17 mouse cellular contexts compared by ENCODE assay signal in the genomic region with DNA sequence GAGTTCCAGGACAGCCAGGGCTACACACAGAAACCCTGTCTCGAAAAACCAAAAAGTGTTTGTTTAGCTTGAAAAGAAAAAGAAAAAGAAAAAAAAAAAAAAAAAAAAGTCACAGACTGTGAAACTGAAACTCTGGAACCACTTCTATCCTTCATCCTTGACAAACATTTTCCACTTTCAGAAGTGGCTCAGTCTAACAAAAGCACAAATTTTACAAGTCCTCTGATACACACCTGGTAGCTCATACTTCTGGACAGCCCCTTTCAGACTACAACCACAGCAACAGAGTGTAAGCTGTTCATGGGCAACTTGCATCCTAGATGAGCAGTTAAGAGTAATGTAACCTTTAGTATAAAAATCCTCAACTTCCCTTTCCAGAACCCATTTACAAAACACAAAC. TPM values are rescaled to one million over a fixed set of nuclear protein-coding genes. Genes with fewer than 3 reads are reported as not detected.
DNase-seq lines count a peak whose midpoint lies in the region; ATAC-seq and TF ChIP-seq lines count a peak whose summit lies in the region.
"Had no signal": no experiment of that assay in that cellular context is flagged by ENCODE, and none has a peak within 500 bp of the region (broad histone marks: within the 10 kb centered on the region; RNA-seq: fewer than 3 reads in every experiment).

No protein-coding gene starts in this region.

- peak; percentile 49 for DNase-seq in A20 (ENCODE audit: low read depth, low spot score)
- peak; percentile 16 for DNase-seq in naive thymus-derived CD4-positive, alpha-beta T cell, adult 2 months (ENCODE audit: low read depth)
- no peak for DNase-seq in adrenal gland, postnatal 10 days
- DNase-seq: cerebellum, adult 18-20 months; cerebellum, adult 9-11 months; cerebellum, postnatal 36 days; gastrocnemius, postnatal 36 days; heart, adult 18-20 months had no signal

- H3K9me3 ChIP-seq in heart, embryonic 13.5 days = no peaks in the 10 kb centered on the region
- H3K9me3 ChIP-seq in heart, embryonic 11.5 days (replicated peaks; ENCODE audit: control insufficient read depth, low read length) = no peaks in the 10 kb centered on the region
- no peaks in the 10 kb centered on the region for H3K9me3 ChIP-seq in ES-Bruce4 (replicated peaks; ENCODE audit: control insufficient read depth, insufficient read depth, low read length, poor library complexity, severe bottlenecking)
- H3K9me3 ChIP-seq in kidney, embryonic 15.5 days (replicated peaks) = no peaks in the 10 kb centered on the region
- H3K9me3 ChIP-seq: embryonic facial prominence, embryonic 13.5 days; heart, embryonic 10.5 days; hindbrain, embryonic 10.5 days had no signal

- no peak for TF ChIP-seq POLR2A in ES-Bruce4 (IDR thresholded peaks at IDR 0.05; ENCODE audit: insufficient read depth, low read length)

- H3K36me3 ChIP-seq in heart, embryonic 13.5 days = peaks cover 20% of the 10 kb centered on the region
- H3K36me3 ChIP-seq in heart, embryonic 11.5 days (ENCODE audit: control insufficient read depth, insufficient read depth, low read length) = 0 out of 2 replicates have a peak, but pooled peaks cover 2% of the 10 kb centered on the region
- peaks cover 24% of the 10 kb centered on the region for H3K36me3 ChIP-seq in ES-Bruce4 (ENCODE audit: control insufficient read depth, insufficient read depth, low read length, poor library complexity, severe bottlenecking)
- H3K36me3 ChIP-seq in kidney, embryonic 15.5 days = peaks cover 9% of the 10 kb centered on the region
- H3K36me3 ChIP-seq: embryonic facial prominence, embryonic 13.5 days had no signal

- no peak for TF ChIP-seq EP300 in ES-Bruce4 (IDR thresholded peaks at IDR 0.05; ENCODE audit: insufficient read depth, low read depth, low read length)

- H3K27me3 ChIP-seq in heart, embryonic 13.5 days (replicated peaks) = no peaks in the 10 kb centered on the region
- H3K27me3 ChIP-seq in heart, embryonic 11.5 days (ENCODE audit: control insufficient read depth, insufficient read depth, low read length) = no peaks in the 10 kb centered on the region
- no peaks in the 10 kb centered on the region for H3K27me3 ChIP-seq in ES-Bruce4 (ENCODE audit: control insufficient read depth, insufficient read depth, low read length, poor library complexity, severe bottlenecking)
- H3K27me3 ChIP-seq in kidney, embryonic 15.5 days = no peaks in the 10 kb centered on the region
- H3K27me3 ChIP-seq: embryonic facial prominence, embryonic 13.5 days had no signal

- H3K4me1 ChIP-seq in heart, embryonic 13.5 days = peaks cover 18% of the 10 kb centered on the region
- H3K4me1 ChIP-seq in heart, embryonic 11.5 days (ENCODE audit: control insufficient read depth, insufficient read depth, low read length) = no peaks in the 10 kb centered on the region
- no peaks in the 10 kb centered on the region for H3K4me1 ChIP-seq in ES-Bruce4 (ENCODE audit: control insufficient read depth, insufficient read depth, low read length)
- peaks cover 14% of the 10 kb centered on the region for H3K4me1 ChIP-seq in kidney, embryonic 15.5 days
- H3K4me1 ChIP-seq: heart, embryonic 10.5 days had no signal

- 88% methylated on average over 1 of the region's 1 CpGs for WGBS in heart, embryonic 13.5 days
- 96% methylated on average over 1 of the region's 1 CpGs for whole genome bisulfite sequencing in heart, embryonic 11.5 days (ENCODE audit: insufficient replicate concordance)
- 89% methylated on average over 1 of the region's 1 CpGs for WGBS in kidney, embryonic 15.5 days

- ATAC-seq in heart, embryonic 13.5 days (ENCODE audit: extremely low read depth, insufficient number of reproducible peaks, low FRiP score, low TSS enrichment) = no peak
- ATAC-seq in heart, embryonic 11.5 days (replicated peaks; ENCODE audit: insufficient number of reproducible peaks, low FRiP score, low TSS enrichment) = no peak
- no peak for ATAC-seq in kidney, embryonic 15.5 days (replicated peaks; ENCODE audit: low FRiP score)
- ATAC-seq: forebrain, embryonic 14.5 days had no signal

- no peak overlapping the region for H3K4me3 ChIP-seq in heart, embryonic 13.5 days
- no peak overlapping the region for H3K4me3 ChIP-seq in heart, embryonic 11.5 days (ENCODE audit: low read depth, low read length)
- H3K4me3 ChIP-seq in ES-Bruce4 (ENCODE audit: low read depth, low read length) = no peak overlapping the region
- no peak overlapping the region for H3K4me3 ChIP-seq in kidney, embryonic 15.5 days (replicated peaks)
- H3K4me3 ChIP-seq: embryonic facial prominence, embryonic 13.5 days; heart, embryonic 10.5 days; hindbrain, embryonic 10.5 days had no signal

- no peak for TF ChIP-seq CTCF in ES-Bruce4 (IDR thresholded peaks at IDR 0.05; ENCODE audit: low read depth, low read length)

- H3K27ac ChIP-seq in heart, embryonic 13.5 days (replicated peaks) = no peak overlapping the region
- H3K27ac ChIP-seq in heart, embryonic 11.5 days (ENCODE audit: low read depth, low read length) = no peak overlapping the region
- H3K27ac ChIP-seq in ES-Bruce4 (ENCODE audit: insufficient read depth, low read length) = no peak overlapping the region
- no peak overlapping the region for H3K27ac ChIP-seq in kidney, embryonic 15.5 days
- H3K27ac ChIP-seq: embryonic facial prominence, embryonic 13.5 days; heart, embryonic 10.5 days; hindbrain, embryonic 10.5 days; hindbrain, embryonic 14.5 days had no signal

- peak overlapping the region; percentile 77; the same call in 1 of the 2 replicates for H3K4me2 ChIP-seq in heart, embryonic 13.5 days
- H3K4me2 ChIP-seq in heart, embryonic 11.5 days = no peak overlapping the region
- no peak overlapping the region for H3K4me2 ChIP-seq in kidney, embryonic 15.5 days
- H3K4me2 ChIP-seq: embryonic facial prominence, embryonic 13.5 days; hindbrain, embryonic 14.5 days had no signal

- no peak overlapping the region; the same call in 1 of the 2 replicates for H3K9ac ChIP-seq in heart, embryonic 13.5 days
- no peak overlapping the region for H3K9ac ChIP-seq in heart, embryonic 11.5 days (ENCODE audit: low read depth, low read length)
- peak overlapping the region; percentile 67 for H3K9ac ChIP-seq in ES-Bruce4 (ENCODE audit: low read depth, poor library complexity, severe bottlenecking)
- no peak overlapping the region for H3K9ac ChIP-seq in kidney, embryonic 15.5 days
- H3K9ac ChIP-seq: embryonic facial prominence, embryonic 13.5 days; hindbrain, embryonic 14.5 days had no signal

RNA-seq across cellular contexts. Expression of gene Zfp106, which starts 2.1 kb away (rescaled TPM):
- 40.0 and 41.9 TPM in 2 replicates for polyA plus RNA-seq in heart, embryonic 13.5 days (2015; fragmentation: Nextera tagmentation; extraction: Ambion mirVana)
- polyA plus RNA-seq in heart, embryonic 11.5 days (2014; fragmentation: Nextera tagmentation; extraction: Ambion mirVana) = 50.7 and 56.6 TPM in 2 replicates
- polyA plus RNA-seq in ES-Bruce4 (2011; ENCODE audit: insufficient read depth, insufficient read length, low read depth, missing spikeins) = 275 and 287 TPM in 2 replicates
- polyA plus RNA-seq in kidney, embryonic 15.5 days (2015; fragmentation: Nextera tagmentation; extraction: Ambion mirVana) = 45.3 and 53.7 TPM in 2 replicates
- total RNA-seq in adrenal gland, postnatal 10 days (2021) = 100 to 1,000 TPM in 1 of 2 experiments, 10 to 100 TPM in 1; 85.6 to 107 TPM

RNA-seq across cellular contexts. Expression of gene Snap23, which starts 5.9 kb away (rescaled TPM):
- 46.4 and 48.0 TPM in 2 replicates for polyA plus RNA-seq in heart, embryonic 13.5 days (2015; fragmentation: Nextera tagmentation; extraction: Ambion mirVana)
- 66.2 and 69.1 TPM in 2 replicates for polyA plus RNA-seq in heart, embryonic 11.5 days (2014; fragmentation: Nextera tagmentation; extraction: Ambion mirVana)
- 78.0 and 78.7 TPM in 2 replicates for polyA plus RNA-seq in ES-Bruce4 (2011; ENCODE audit: insufficient read depth, insufficient read length, low read depth, missing spikeins)
- polyA plus RNA-seq in kidney, embryonic 15.5 days (2015; fragmentation: Nextera tagmentation; extraction: Ambion mirVana) = 56.3 and 56.9 TPM in 2 replicates
- 10 to 100 TPM; 45.7 to 53.2 TPM for total RNA-seq in adrenal gland, postnatal 10 days (2021)

RNA-seq across cellular contexts. Expression of gene Haus2, which starts 47.7 kb away (rescaled TPM):
- 18.9 and 20.2 TPM in 2 replicates for polyA plus RNA-seq in heart, embryonic 13.5 days (2015; fragmentation: Nextera tagmentation; extraction: Ambion mirVana)
- polyA plus RNA-seq in heart, embryonic 11.5 days (2014; fragmentation: Nextera tagmentation; extraction: Ambion mirVana) = 20.6 and 21.3 TPM in 2 replicates
- polyA plus RNA-seq in ES-Bruce4 (2011; ENCODE audit: insufficient read depth, insufficient read length, low read depth, missing spikeins) = 34.3 and 34.5 TPM in 2 replicates
- 24.4 and 25.9 TPM in 2 replicates for polyA plus RNA-seq in kidney, embryonic 15.5 days (2015; fragmentation: Nextera tagmentation; extraction: Ambion mirVana)
- total RNA-seq in adrenal gland, postnatal 10 days (2021) = 10 to 100 TPM; 14.1 to 14.9 TPM

RNA-seq across cellular contexts. Expression of gene Lrrc57, which starts 47.8 kb away (rescaled TPM):
- 19.5 and 21.0 TPM in 2 replicates for polyA plus RNA-seq in heart, embryonic 13.5 days (2015; fragmentation: Nextera tagmentation; extraction: Ambion mirVana)
- polyA plus RNA-seq in heart, embryonic 11.5 days (2014; fragmentation: Nextera tagmentation; extraction: Ambion mirVana) = 19.1 and 21.8 TPM in 2 replicates
- 17.2 and 18.7 TPM in 2 replicates for polyA plus RNA-seq in ES-Bruce4 (2011; ENCODE audit: insufficient read depth, insufficient read length, low read depth, missing spikeins)
- polyA plus RNA-seq in kidney, embryonic 15.5 days (2015; fragmentation: Nextera tagmentation; extraction: Ambion mirVana) = 22.3 and 22.5 TPM in 2 replicates
- total RNA-seq in adrenal gland, postnatal 10 days (2021) = 10 to 100 TPM; 13.5 to 18.1 TPM
